Comparison of ENCODE assay signal across 8 mouse cellular contexts in the genomic region with DNA sequence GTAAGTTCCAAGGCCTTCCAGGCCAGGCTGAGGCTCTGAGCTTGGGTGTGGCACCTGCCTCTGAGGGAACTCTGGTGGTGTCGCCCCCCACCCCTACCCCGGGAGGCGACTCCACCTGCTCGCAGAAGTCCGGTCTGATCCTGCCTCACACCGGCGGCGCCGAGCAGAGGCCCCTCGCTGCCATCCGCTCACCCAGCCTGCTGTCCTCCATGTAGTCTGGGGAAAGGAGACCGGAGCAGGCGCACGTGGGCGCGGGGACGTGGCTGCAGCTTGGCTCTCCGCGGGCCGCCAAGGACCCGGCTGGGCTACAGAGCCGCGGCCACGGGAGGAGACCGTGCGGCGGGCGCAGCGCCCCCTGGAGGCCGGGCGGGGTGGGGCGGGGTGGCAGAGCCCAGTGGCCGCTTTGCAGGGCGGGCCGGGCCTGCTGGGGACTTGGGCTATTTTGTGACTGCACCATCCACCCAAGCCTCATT. TPM values are rescaled to one million over a fixed set of nuclear protein-coding genes. Genes with fewer than 3 reads are reported as not detected.
A peak's percentile ranks its signal among the peaks of the same experiment; 100 is the strongest.
DNase-seq lines count a peak whose midpoint lies in the region; ATAC-seq and TF ChIP-seq lines count a peak whose summit lies in the region.

No protein-coding gene starts in this region.

- H3K4me1 ChIP-seq in spleen, adult 2 months (ENCODE audit: control insufficient read depth, insufficient read depth, insufficient read length) = peaks cover 2% of the 10 kb centered on the region; the same call in 1 of the 2 replicates

- H3K27ac ChIP-seq in spleen, adult 2 months (ENCODE audit: insufficient read depth, low read length) = no peak overlapping the region

- no peaks in the 10 kb centered on the region for H3K36me3 ChIP-seq in spleen, adult 2 months (ENCODE audit: control insufficient read depth, insufficient read depth, low read length)

- intact Hi-C loops in left cerebral cortex, postnatal 36 days (cut with DNase I) = no loop called here

- TF ChIP-seq POLR2A in brain, embryonic 14.5 days (IDR thresholded peaks at IDR 0.05; ENCODE audit: borderline replicate concordance, extremely low read depth, insufficient read depth, insufficient read length, poor library complexity, severe bottlenecking) = no peak
- no peak for TF ChIP-seq POLR2A in spleen, adult 2 months (IDR thresholded peaks at IDR 0.05; ENCODE audit: low read depth, low read length)

- H3K27me3 ChIP-seq in spleen, adult 2 months (ENCODE audit: control insufficient read depth, insufficient read depth, low read length) = peaks cover 32% of the 10 kb centered on the region

- DNase-seq in spleen, adult 12 weeks (ENCODE audit: low spot score) = peak; percentile 31
- no peak for DNase-seq in spleen, postnatal 36 days (ENCODE audit: low spot score in 2 of 2)
- DNase-seq in brain, embryonic 14.5 days (ENCODE audit: low read depth) = peak; percentile 71
- DNase-seq in kidney, postnatal 10 days = peak; percentile 70
- no peak for DNase-seq in spleen, adult 2 months (ENCODE audit: low read depth in 1 of 2, low spot score in 2 of 2)
- no peak for DNase-seq in left cerebral cortex, postnatal 36 days (ENCODE audit: low spot score in 2 of 2)

- peak; percentile 54 for TF ChIP-seq CTCF in brain, embryonic 14.5 days (IDR thresholded peaks at IDR 0.05; ENCODE audit: borderline replicate concordance, extremely low read depth, insufficient read depth, insufficient read length)
- peak; percentile 52; the same call in 1 of the 2 replicates for TF ChIP-seq CTCF in spleen, adult 2 months (IDR thresholded peaks at IDR 0.05; ENCODE audit: extremely low read depth, insufficient read depth, insufficient read length, insufficient replicate concordance)

- 3% methylated on average over 32 of the region's 35 CpGs for WGBS in spleen, adult 2 months

- H3K4me3 ChIP-seq in spleen, adult 2 months (ENCODE audit: extremely low read depth, insufficient read depth, insufficient read length) = peak overlapping the region; percentile 6; the same call in 1 of the 2 replicates

- peak; percentile 88 for ATAC-seq in granulocyte monocyte progenitor cell, adult 5-6 weeks (replicated peaks; ENCODE audit: poor library complexity, severe bottlenecking)
- ATAC-seq in megakaryocyte, adult 5-6 weeks (ENCODE audit: poor library complexity, severe bottlenecking) = peak; percentile 73

RNA-seq across cellular contexts. Expression of a gene that starts 6.9 kb away (rescaled TPM):
- polyA plus RNA-seq in brain, embryonic 14.5 days (2012; rRNA removed) = 19.3 and 42.9 TPM in 2 replicates
- not detected in 2 replicates for total RNA-seq in granulocyte monocyte progenitor cell, adult 5-6 weeks (2014; fragmentation: Nextera tagmentation)
- total RNA-seq in granulocyte monocyte progenitor cell, adult 5-6 weeks (2017) = not detected in 2 replicates
- total RNA-seq in megakaryocyte, adult 5-6 weeks (2015) = not detected in 2 replicates
- total RNA-seq in megakaryocyte, adult 5-6 weeks (2017) = not detected in 2 replicates
- polyA plus RNA-seq in spleen, adult 2 months (2012; rRNA removed) = not detected in 2 replicates
- total RNA-seq in left cerebral cortex, postnatal 36 days (2021) = under 1 TPM in 1 of 2 experiments, not detected in 1; 0.34 TPM

Comparison
In these comparisons a context has a peak if more than half of its experiments do, and no peak if none do; other contexts are left out.
1. DNase-seq: peak in spleen, adult 12 weeks (single experiment), brain, embryonic 14.5 days (single experiment) and kidney, postnatal 10 days (single experiment); none in spleen, postnatal 36 days (0 of 2), spleen, adult 2 months (0 of 2) and left cerebral cortex, postnatal 36 days (0 of 2).